Mouse (Mus musculus): ENCODE measurements around the gene Sept10.
"Not testable (repeated sequence)": the region's sequence is repeated elsewhere in the genome, so short reads cannot be mapped to it uniquely, and the experiment has no call there.

Gene Sept10

DNA sequence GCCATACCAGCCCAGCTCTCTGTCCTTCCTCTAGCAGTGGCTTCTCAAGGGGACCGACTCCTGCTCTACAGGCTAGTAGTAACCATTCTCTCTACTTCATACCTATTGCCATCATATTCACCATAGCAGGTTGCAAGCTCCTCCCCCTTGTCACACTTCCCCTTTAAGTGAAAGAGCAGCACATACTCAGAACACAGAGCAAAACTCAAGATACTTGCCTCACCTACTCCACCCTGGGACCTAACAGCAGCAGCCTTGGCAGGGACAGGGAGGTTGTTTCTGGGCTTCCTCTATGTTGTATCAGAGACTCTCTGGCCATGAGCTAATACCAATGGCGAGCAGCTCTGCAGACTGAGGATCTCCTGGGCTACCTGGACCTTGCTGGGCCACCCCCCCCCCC, 96.2 kb downstream of the Sept10 start:
- DNase-seq (ENCODE audit: low spot score), result no peak

DNA sequence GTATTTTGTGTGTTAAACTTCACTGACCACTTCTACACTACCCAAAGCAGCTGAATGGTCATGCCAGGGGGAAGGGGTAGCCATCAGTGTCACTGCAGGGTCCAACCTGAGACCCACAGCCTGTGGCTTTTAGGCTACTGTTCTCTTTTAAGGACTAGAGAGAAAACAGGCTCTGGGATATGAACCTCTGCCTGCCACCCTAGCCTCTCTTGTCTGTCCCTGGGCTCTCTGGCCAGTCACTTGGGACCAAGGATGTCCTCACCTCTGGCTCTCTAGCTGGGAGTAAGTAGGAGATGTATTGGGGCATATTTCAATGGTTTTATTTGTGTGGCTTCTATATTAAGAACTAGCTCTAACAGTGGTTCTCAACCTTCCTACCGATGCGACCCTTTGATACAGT, 101.8 kb downstream of the Sept10 start:
- DNase-seq (ENCODE audit: low spot score), result no peak

DNA sequence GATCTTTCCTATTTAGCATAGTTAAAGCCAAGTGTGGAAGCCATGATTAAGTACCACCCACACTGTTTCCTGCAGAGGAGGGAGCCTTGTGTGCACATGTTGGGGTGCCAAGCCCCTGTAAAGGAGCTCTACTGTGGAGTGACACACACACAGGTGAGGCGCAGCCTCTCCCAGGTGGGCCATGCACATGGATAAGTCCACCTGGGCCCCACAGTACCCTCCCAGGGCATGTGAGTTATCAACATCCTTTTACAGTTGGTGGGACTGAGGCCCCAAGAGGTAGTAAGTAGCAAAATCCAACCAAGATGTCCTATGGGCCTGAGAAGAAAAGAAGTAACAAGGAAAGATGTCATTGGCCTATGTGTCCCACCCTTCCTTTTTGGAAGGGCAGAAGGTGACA, 102.6 kb downstream of the Sept10 start:
- DNase-seq (ENCODE audit: low spot score), result no peak

DNA sequence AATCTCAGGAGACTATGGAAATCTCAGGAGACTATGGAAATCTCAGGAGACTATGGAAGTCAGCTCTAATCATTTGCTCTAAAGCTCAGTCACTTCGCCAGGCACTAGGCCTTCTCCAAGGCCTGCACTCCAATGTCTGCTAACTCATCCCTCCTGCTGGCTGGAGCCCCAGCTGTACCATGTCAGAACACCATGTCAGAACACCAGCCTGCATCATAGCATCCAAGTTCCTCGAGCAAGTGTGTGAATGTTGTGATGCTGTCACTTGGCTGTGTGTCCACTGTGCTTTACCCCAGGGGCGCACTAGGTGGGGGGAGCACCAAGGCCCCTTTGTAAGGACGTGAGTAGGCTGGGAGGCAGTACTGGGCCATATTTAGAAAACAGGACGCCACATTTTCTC, 104.1 kb downstream of the Sept10 start:
- no peak for DNase-seq (ENCODE audit: low spot score)

DNA sequence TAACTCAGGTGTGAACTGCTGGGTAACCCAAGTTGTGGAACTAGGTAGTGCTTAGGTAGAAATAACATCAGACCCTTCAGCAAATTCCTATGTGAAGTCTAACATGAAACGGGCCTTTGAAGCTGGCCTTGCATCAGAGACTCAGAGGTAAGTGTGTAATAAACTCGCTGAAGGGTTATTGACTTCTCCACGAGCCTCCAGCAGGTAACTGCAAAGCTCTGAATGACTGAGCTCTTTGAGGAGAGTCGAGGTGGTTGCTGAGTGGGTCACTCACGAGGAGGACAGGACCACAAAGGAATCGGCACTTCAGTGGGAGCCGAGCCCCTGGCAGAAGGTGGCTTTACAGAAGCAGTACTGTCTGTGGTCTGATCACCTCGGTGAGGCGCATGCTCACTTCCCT, 105.3 kb downstream of the Sept10 start:
- DNase-seq (ENCODE audit: low spot score), result no peak

DNA sequence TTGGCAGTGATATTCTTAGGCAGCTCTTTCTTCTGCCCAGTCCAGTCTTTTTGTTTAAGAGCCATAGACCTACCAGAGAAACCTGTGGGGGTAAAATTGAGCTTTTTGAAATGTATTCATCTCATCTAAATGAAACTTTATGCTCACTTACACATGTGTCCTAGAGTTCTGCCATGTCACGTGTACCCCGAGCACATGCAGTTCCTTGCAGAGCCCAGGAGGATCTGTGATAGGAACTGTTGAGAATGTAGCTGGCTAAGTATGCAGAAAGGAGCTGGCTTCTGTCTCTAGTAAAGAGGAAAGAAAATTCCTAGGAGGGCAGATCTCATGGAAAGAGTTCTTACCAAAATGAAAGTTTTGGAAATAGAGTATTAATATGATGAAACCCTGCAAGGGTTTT, 106.0 kb downstream of the Sept10 start:
- DNase-seq (ENCODE audit: low spot score), result no peak

DNA sequence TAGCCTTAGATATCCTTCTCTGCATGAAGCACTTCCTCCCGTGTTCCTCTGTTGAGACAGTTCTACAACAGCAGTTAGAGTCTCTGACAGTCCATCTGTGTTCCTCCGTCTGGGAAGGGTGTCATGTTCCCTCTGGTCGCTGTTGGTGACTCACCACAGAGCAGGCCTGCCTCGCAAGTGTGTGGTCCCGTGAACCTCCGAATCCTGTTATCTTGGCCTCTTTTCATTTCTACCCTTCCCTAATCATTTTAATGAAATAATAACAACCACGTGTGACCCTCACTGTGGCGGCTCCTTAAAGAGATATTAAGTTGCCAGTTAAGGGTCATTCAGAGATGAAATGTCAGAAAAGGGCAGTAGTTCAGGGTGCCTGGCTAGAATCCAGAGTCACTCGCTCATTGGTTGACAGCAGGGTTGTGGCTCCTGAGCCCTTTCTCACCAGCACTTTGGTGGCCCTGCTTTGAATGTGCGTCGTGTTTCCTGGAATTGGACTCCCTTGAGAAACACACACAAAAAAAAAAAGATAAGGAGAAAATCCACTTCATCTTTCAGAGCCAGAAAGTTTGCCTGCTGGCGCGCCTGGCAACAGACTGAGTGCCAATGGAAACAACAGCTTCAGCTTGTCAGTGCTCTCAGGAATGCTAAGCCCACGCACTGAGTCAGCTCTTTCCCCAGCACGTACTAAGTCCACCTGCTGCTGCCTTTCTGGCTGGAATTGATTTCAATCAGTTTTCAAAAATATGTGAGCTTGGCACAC, 106.9 kb downstream of the Sept10 start:
- DNase-seq (ENCODE audit: low spot score), result peak; percentile 14

DNA sequence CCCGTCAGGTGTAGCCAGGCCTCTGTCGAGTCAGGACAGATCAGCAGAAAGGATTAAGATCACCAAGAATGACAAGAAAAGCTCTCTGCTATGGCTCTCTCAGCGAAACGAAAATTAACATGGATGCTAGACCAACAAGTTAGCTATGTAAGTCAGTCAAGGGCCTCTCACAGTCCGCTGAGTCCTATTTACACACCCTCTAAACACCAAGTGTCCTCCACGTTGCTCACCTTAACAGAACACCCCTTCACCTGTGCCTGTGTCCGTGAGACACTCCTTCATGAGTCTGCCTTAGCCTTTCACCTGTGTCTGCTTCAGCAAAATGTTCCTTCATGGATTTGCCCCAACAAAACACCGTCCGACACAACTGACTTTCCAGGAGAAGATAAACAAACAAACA, 108.3 kb downstream of the Sept10 start:
- DNase-seq (ENCODE audit: low spot score), result no peak

DNA sequence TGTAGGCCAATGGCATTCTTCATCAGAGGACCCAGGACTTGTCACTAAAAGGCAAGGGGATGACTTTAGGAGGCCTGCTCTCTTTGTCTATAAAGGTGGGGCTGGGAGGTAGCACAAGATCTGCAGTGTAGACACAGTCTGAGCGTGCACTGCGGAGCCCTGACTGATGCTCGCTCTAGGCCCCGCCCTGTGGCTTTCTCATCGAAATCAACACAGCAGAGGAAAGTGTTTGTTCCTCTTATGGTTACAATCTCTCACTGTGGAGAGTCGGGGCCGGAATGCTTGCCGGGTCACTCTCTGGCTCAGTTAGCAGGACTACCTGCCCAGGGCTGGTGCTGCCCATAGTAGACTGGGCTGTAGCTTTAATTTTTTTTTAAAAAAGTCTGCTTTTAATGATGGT, 108.9 kb downstream of the Sept10 start:
- DNase-seq (ENCODE audit: low spot score), result no peak

DNA sequence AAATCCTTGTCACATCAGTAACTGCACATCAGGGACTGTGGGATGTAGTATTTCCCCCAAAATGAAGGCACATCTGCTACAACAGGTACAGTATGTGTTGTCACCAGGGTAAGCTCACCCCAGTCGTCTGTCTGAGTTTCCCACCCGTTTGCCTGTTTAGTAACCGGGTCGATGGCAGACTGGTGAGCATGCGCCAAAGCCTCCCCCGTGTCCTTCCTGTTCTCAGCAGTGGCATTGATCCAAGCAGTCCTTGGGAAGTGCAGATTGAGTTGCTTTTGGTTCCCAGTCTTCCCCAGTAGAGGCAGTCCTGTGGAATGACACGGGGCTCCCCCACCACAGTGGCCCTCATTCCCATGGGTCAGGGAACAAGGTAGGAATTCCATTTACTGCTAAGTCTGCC, 111.3 kb downstream of the Sept10 start:
- DNase-seq (ENCODE audit: low spot score), result no peak

DNA sequence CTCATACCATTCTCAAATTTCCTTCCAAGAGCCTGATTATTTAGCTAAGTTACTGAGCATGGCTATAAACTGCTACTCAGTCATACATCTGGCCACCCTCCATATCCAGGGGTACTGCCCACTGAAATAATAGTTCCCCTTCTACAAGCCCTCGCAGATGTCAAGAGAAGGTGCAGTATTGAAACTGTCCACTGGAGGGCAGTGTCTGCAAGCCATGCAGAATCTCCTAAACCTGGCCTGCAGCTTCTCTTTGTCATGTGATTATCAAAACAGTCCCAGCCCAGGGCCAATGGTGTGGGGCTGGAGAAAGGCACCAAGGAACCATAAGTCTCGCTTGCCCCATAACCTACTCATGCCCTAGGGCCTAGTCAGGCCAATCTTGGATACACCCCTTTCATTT, 112.6 kb downstream of the Sept10 start:
- DNase-seq (ENCODE audit: low spot score), result peak; percentile 78

DNA sequence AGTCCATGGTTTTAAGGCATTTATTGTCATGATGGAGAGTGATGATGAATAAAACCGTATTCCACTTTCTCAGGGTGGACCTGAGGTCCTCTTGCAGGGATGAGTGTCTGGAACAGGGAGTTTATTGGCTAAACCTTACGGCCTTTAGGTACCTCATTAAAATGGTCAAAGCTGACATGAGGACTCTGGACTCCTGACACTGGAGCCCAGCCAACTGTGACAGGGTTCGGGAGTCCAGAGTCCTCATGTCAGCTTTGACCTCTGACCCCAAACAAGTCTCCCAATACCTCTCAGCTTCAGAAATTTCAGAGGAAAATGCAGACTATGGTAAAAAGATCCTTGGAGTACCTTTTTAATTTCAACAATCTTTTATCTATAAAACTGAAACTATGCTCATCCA, 115.0 kb downstream of the Sept10 start:
- no peak for DNase-seq (ENCODE audit: low spot score)

DNA sequence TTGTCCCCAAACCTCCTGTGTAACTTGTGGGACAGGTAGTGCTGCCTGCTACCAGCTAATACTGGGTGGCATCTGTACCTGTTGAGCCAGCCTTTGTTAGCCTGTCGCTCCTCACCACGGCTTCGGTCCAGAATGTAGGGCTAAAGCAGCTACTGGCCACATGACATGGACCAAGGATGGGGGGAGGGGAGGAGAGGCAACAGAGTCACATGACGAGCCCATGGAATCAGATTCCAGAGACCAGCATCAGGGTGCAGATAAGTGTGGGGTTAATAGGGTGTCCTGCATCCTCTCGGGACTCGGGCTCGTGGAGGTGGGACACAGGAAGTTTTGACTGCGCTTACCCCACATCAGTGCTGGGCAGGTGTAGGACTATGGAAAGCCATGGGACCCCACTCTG, 115.8 kb downstream of the Sept10 start:
- peak; percentile 43 for DNase-seq (ENCODE audit: low spot score)

DNA sequence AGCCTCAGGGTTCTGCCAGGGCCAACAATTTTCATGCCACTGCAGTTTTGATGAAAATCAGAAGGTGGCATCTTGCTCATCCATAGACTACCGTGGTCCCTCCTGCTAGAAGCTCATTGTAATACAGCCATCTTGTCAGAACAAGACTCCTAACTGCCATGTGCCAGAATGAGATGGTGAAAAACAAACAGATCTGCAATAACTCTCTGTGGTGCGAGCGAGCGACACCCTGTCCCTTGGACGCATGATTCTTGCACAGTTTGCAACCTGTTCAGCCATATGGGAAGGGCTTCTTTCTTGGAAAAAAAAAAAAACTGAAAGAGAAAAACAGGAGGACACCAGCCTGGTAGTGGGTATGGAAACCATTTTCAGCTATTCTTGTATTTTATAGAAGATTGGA, 117.0 kb downstream of the Sept10 start:
- no peak for DNase-seq (ENCODE audit: low spot score)

DNA sequence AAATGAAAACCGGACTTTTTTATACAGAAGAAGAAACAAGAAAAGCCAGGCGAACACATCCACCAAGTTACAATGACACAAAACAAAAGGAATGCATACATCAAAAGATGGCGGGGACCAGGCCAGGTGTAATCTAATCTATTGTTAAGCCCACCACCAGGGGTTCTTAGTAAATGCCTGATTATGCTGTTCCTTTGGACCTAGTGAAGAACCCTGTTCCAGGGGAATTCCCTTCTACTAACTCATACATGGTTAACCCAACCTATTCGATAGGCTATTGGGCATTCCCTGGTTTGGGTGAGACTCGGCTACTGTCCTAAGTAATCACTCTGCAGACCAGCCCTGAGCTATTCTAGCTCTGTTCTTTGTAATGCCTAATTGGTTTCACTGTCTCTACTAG, 118.6 kb downstream of the Sept10 start:
- not testable (repeated sequence) for DNase-seq (ENCODE audit: low spot score)

DNA sequence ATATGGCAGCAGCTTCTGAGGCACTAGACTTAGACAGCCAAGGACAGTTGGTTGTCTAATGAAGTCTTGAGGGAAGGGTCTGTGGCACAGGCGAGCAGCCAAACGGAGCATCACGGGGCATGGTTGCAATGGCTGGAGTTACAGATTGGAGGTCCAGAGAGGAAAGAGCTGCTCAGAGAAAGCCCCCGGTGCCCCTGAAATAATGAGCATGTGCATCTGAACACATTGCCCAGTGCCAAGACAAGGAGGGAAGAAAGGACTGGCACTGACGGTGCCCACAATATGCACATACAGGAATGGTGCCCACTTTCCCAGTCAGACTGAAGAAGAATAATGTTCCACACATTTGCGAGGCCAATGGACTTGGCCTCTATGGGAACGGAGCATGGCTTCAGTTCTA, 129.7 kb downstream of the Sept10 start:
- no peak for DNase-seq (ENCODE audit: low spot score)
